Mouse (Mus musculus): ENCODE measurements at regions not wholly inside any gene's neighbourhood (a gene's known extent, or its start where the extent isn't known, plus 50 kb on each side); places are given as distances from the start of the nearest gene placed in this dataset.
"Not testable (repeated sequence)": the region's sequence is repeated elsewhere in the genome, so short reads cannot be mapped to it uniquely, and the experiment has no call there.

DNA sequence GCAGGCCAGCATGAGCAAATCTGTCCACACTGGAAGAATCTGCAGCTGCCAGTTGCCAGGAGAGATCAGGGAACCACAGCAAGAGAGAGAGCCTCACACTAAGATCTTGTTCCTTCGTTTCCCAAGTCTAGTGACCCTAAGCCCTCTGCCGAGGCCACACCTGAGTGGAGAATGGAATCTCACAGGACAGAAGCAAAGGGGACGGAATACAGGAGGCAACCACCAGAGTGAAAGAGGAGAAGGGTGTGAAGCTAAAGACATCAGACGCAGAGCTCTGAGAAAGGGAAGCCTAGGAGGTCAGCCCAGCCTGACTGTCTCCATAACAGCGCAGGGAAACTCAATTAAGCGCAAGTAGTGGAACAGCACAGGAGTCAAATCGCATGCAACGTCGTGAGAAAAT, 75.0 kb downstream of the Suds3 start:
- DNase-seq (ENCODE audit: low read depth, low spot score), result no peak

DNA sequence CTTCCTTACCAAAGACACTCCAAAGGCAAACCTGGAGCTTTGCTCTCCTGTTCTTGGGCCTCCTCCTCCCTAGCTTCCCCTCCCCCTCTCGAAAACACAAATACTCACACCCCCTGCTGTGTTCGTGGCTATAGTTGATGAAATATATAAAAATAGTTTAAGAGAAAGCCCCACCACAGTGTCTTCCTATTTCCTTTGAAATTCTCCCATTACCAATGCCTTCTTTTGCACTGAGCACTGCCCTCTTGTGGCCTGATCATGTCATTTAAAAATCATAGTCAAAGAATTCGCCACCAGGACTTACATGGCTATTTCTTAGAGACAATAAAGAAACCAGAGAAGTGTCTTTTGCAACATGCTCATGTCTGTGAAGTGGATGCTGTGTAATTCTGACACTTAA, 78.7 kb downstream of the Suds3 start:
- DNase-seq (ENCODE audit: low read depth, low spot score), result no peak

DNA sequence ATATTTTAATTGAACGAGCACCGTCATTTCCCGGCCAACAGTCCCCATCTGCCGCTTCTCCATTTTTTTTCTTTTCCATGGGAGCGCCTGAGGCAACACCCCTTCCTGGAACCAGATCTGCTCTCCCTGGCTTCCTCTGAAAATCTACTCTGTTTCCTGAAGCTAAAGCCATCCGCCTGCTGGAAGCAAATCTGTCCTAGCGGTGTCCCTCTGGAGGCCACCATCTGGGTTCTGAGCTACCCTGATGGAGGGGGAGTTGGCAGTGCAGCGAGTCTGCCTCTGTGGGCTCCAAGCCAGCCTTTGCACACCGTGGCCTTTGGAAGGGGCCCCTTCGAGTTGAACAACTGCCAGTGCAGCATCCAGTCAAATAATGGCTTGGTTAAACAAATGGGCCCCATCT, 83.8 kb downstream of the Suds3 start:
- DNase-seq (ENCODE audit: low read depth, low spot score), result no peak

DNA sequence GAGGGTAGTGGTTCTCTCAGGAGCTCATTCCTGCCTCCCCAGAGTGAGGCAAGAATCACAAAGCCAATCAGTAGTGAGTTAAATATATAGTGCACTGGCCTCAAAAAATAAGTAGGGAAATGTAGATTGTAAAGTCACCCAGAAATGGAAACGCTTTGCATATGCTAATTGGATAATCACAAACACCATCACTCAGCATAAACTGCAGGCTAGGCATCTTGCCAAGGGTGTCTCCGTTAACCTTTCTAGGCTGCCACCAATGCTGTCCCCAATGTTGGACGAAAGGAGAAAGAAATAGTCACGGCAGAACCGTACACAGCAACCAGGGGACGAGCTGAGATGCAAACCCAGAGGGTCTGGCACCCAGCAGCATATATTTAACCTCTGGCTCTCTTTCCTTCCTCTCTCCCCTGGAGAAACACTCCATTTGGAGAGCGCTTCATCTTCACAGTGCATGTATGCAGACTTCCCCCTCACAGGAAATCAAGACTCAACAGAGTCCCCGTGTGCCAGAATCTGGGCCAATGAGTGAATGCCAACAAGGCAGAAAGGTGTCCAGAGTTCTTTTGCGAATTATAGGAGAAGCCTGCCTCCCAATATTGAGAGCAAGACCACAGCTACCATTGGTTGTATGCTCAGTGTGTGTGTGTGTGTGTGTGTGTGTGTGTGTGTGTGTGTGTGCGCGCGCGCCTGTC, 90.1 kb downstream of the Suds3 start:
- DNase-seq (ENCODE audit: low read depth, low spot score), result no peak

DNA sequence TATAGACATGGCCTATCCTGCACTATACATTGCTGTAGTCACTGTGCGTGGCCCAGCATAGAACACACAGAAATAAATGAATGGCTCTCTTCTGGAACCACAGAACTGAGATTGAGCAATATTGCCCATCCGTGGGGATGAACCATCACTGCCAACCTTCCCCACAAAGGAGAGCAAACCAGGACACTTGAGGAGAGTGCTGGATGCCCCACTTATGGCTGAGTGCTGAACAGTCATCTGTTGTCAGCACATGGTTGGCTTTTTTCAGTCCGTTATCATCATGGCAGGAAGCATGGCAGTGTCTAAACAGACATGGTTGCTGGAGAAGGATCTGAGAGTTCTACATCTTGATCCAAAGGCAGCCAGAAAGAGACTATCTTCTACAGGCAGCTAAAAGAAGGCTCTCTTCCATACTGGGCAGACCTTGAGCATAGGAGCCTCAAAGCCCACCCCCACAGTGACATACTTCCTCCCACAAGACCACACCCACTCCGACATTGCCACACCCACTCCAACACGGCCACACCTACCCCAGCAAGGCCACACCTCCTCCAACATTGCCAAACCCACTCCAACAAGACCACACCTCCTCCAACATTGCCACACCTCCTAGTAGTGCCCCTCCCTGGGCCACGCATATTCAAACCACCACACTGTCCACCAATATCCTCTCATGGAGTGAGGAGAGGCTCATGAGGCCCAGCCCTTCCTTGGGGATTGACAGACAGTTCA, 97.3 kb downstream of the Suds3 start:
- no peak for DNase-seq (ENCODE audit: low read depth, low spot score)

DNA sequence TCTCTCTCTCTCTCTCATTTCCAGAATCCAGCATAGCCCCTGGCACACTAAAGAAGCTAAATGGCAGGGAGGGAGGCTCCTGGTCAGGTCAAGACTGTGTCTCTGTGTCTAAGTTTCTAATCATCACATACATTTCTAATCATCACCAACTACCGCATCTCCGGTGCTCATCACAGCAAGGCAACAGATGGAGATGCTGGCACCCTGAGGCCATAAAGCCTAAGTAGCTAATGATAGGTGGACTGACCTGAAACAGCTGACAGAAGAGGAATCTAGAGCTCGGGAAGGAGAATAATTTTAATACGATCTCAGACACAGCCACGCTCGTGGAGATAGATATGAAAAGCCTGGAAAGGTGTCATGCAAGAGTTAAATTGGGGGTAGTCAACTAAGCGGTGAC, 104.8 kb downstream of the Suds3 start:
- no peak for DNase-seq (ENCODE audit: low read depth, low spot score)

DNA sequence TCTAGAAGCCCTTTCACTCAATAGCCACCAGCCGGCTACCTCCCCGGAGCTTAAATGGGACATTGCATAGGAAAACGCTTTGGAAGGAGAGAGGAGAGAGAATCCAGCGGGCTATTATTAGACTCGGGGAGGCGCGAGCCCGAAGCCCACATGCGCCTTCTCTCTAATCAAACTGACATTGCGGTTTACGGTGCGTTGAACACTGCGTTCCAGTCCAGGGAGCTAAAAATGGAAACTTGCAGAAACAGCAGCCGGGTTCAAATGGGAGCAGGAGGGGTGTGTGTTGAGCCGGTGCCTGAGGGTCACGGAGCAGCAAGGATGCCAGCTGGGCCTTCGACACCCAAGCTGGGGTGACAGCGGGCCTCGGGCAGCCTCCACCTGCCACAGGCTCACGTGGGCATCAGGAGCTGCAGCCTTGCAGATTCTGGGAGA, 115.1 kb downstream of the Suds3 start:
- no peak for DNase-seq (ENCODE audit: low read depth, low spot score)

DNA sequence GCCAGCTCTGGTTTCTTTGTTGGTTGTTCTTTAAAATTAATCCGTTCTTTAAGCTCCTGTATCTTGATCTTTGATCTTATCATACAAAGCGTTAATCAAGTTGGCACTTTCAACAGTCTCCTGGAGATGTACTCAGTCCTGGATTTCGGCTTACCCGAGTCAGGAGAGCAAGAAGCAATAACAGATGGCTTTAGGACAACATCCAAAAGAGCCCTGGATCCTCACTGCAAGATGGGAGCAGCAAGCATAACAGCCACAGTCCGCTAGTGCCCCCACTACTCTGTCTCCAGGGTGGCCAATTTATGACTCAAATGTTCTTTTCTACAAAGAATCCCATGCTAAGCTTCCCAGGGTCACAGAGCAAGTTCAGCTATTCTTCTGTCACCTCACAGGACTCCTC, 121.4 kb downstream of the Suds3 start:
- no peak for DNase-seq (ENCODE audit: low read depth, low spot score)

DNA sequence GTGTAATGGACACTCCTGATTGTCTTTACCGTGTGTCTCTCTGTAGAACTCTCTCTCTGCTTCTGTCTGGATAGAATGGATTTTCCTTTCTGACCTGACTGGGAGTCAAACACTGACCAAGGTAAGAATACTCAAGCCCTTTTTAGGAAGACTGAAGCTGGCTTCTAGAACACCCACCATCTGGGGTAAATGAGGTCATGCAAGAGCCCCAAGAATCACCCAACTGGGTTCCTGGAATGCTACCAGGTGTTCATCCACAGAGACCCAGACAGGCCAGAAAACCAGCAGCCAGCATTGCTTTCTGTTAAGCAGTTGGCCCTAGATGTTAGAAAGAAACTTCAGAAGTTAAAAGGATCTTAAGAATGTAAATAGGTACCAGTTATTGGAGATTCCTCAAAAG, 122.2 kb downstream of the Suds3 start:
- DNase-seq (ENCODE audit: low read depth, low spot score), result no peak

DNA sequence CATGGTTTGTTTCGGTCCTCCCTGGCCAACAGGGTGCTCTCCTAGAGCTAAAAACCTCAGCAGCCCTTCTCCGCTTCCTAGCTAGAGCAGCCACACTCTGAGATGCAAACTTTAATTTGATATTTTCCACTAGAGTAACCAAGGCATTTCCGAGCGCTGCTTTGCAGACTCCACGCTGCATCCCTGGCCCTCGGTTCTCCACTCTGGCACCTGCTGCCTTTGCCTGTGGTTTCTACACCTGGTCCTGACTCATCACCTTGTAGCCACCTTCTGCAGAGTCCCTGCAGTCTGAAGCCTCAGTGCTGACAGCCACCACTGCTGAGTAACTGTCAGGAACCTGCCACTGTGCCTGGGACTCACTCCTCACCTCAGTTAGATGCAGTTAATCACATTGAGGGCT, 124.5 kb downstream of the Suds3 start:
- no peak for DNase-seq (ENCODE audit: low read depth, low spot score)

DNA sequence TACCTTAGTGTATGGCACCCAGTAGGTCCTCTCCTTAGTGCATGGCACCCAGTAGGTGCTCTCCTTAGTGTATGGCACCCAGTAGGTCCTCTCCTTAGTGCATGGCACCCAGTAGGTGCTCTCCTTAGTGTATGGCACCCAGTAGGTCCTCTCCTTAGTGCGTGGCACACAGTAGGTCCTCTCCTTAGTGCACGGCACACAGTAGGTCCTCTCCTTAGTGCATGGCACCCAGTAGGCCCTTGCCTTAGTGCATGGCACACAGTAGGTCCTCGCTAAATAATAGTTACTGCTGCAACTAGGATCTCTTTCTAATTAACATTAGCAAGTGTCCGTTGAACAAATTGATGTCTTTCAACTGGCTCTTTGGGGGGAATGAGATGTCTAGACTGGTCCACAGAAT, 144.4 kb downstream of the Suds3 start:
- not testable (repeated sequence) for DNase-seq (ENCODE audit: low read depth, low spot score)

DNA sequence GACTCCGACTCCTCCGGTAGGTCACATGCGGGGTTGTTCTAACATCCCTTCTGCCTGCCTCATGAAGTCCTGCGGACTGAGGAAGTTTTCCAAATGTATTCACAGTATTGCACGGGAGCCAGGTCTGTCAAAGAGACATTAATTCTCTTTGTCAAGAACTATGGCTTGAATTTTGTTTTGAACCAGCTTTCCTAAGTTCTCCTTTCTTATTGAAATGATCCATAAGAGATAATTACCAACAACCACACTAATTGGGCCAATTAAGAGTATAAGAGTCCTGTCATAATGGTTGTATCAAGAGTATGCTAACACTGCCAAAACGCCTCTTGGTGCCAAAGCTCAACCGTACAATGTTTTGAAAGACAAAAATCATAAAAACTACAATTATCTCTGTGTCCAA, 151.7 kb downstream of the Suds3 start:
- DNase-seq (ENCODE audit: low read depth, low spot score), result no peak

DNA sequence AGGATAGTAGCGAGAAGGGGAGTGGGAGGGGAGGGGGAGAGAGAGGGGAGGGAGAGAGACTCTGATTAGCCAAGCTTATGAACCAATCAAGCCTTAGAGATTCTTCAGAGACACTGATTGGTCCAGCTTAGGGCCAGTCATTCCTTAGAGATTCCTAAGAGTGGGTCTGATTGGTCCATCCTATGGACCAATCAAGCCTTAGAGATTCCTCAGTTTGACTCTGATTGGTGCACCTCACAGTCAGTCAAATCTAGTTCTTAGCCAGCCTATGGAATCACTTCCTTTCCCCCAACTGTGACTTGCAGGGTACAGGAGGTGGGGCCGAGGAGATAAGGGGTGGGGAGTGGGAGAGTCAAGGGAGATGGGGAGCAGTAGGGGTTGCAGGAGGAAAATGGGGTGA, 152.8 kb downstream of the Suds3 start:
- DNase-seq (ENCODE audit: low read depth, low spot score), result no peak

DNA sequence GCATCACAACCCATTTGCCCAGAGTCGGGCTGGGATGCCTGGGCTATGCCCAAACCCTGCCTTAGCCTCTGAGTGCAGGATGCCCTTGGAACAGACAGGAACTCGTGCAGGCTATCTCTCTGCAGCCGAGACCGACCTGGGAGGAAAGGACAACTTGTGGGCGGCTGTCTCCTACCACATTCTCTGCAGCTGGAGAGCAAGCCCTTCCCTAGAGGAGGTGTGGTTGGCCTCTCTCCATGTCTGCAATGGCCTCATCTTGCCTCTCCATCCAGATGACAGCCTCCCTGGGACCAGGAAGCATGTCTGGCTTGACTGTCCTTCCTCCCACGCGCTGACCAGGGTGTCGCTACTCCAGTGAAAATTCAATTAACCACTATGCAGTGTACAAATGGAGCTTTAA, 155.9 kb downstream of the Suds3 start:
- no peak for DNase-seq (ENCODE audit: low read depth, low spot score)

DNA sequence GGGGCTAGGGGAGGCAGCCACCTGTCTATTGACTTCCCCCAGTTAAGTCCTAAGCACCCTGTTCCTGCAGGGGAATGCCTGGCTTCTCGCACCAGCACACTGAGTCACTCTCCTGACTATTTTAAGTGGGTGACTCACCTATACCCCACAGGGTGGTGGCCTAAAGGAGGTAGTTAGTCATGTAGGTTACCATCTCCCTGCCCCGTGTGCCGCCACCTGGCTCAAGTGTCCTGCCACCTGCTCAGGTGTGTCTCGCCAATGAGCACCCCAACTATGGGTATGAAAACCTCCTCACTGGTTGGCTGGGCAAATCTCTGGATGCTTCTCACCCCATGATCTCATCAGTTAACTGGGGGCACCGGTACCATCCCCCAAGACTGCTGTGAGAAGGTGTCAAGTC, 157.8 kb downstream of the Suds3 start:
- no peak for DNase-seq (ENCODE audit: low read depth, low spot score)

DNA sequence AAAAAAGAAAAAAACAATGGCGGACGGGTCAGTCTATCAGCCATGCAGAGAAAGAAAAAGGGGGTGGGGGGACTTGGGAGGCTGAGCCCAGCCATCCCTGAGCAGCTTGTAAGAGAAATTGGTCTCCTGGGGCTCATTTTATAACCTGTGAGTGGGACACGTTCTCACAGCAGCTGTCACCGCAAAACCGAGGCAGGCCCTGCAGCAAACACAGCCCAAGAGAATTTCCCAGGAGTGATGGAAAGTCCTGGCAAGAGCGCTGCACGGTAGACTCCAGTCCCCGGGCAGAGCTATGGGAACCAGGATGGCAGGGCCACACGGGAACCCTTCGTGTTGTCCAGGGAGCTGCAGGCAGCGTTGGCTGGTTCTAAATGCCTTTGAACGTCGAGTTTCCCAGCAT, 159.3 kb downstream of the Suds3 start:
- DNase-seq (ENCODE audit: low read depth, low spot score), result no peak

DNA sequence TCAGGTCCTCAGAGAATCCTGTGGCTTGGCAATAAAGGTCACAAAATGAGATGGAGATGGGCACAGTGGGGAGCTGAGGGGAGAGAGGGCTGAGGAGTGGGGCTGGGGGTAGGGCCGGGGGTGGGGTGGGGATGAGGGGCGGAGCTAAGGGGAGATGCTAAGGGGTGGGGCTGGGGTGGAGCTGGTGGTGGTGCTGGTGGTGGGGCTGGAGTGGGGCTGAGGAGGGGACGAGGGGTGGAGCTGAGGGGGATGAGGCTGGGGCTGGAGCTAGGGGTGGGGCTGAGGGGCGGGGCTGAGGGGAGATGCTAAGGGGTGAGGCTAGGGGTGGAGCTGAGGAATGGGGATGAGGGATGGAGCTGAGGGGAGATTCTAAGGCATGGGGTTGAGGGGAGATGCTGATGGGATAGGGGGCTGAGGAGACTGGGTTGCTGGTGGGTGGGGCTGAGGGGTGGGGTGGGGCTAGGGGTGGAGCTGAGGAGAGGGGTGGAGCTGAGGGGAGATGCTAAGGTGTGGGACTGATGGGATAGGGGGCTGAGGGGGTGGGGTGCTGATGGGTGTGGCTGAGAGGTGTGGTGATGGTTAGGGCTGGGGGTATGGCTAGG, 165.5 kb downstream of the Suds3 start:
- no peak for DNase-seq (ENCODE audit: low read depth, low spot score)

DNA sequence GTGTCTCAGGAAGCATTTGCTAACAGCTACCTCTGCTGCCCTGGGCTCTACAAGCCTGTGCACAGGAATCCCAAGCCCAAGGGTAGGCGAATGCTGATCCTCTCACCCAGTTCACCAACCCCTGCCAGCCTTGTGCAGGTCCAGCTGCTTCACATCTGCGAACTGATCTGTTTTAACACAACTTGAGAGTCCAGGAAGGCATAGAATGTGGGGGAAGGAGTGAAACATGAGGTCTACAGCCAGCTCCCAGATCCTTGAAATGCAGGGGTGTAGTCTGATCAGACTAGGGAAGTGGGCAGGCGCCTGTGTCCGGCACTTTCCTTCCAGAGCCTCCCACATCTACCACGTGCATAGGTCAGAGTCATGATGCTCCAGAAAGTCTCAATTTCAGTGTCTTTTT, 181.3 kb downstream of the Suds3 start:
- no peak for DNase-seq (ENCODE audit: low read depth, low spot score)

DNA sequence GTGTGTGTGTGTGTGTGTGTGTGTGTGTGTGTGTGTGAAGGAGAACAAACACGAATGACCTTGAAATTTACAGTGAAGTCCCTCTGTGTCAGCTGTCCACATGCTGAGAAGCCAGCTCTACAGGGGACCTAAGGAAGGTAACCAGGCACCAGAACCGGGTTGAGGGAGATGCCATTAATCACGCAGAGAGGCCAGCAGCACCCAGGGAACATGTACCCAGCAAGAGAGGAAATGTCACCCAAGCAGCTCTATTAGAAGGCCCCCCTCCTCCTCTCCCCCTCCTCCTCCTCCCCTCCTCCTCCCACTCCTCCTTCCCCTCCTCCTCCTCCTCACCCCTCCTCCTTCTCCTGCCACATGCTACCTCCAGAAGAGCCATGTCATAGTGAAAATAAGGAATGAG, 181.8 kb downstream of the Suds3 start:
- no peak for DNase-seq (ENCODE audit: low read depth, low spot score)

DNA sequence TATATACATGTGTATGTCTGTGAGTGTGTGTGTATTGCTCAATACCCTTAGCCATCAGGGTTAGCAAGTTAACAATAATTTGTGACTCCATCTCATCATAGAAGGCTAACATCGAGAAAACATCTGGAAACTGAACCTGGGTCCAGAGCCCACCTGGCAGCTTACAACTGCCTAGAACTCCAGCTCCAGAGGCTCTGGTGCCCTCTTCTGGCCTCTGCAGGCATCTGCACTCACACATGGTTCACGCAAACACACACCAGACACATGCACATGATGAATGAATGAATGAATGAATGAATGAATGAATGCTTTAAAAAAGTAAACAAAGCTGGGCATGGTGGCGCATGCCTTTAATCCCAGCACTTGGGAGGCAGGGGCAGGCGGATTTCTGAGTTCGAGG, 182.8 kb downstream of the Suds3 start:
- DNase-seq (ENCODE audit: low read depth, low spot score), result no peak

DNA sequence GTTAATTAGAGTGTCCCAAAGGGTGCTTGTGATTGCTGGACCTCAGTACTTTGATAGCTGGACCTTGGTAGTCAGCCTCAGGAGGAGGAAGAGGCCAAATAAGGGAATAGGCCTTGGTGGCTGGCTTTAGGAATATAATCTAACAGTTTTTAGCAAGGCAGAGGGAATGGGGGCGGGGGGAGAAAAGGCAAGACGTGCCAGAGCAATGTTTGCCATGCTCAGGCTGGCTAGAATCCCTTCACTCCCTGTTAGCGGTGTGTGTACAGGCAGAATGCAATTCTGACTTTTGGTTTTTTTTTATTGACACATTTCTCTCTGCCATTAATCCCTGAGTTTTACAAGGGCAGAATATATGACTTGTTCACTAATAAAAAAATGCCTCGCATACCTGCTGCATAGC, 192.2 kb downstream of the Suds3 start:
- no peak for DNase-seq (ENCODE audit: low read depth, low spot score)

DNA sequence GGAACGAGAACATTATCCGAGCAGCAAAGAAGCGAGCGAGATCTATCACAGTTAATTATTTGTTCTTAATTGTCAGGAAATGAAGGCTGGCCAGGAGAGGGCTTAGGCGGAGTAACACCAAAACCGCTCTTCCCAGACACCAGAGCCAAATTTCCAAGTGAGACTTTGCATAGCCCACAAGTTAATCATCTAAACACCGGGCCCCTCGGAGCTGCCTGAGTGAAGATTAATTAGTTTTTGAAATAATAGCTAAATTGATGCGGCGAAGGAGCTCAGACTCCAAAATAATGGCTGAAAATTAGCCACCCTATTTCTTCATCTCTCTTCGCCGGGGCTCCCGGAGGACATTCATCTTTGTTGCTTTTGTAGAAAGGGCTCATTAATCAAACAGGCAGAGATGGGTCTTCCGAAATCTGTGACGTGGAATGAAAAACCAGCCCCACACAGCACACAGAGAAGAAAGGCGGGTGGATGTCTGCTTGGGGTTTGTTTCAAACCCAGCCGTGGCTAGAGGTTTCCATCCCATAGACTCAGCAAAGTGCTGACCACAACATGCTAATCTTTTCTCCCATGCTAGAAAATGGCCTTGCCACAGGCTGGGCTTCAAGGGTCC, 193.7 kb downstream of the Suds3 start:
- DNase-seq (ENCODE audit: low read depth, low spot score), result no peak

DNA sequence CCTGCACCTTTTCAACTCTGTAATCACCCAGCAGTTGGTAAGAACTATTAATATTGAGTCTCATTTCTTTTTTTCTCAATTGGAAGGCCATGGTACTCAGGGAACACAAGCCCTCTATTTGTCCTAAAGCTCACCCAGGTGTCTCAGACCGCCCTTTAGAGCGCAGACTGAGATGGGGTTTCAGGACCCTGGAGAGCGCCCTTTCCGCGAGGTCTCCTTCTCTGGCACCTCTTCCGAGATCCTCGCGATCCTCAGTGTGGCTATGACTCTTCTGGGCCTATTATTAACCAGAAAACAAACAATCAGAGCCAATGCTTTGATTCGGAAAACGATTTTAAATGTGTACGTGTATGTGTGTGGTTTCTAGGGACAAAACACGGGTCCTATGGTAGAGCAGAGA, 201.0 kb downstream of the Suds3 start:
- no peak for DNase-seq (ENCODE audit: low read depth, low spot score)

Data from WW6 (cell line).